Mouse (Mus musculus) forebrain, embryonic 11.5 days (tissue): ENCODE results near the gene Atp2b2. TPM values are rescaled to one million over a fixed set of nuclear protein-coding genes. Genes with fewer than 3 reads are reported as not detected.

Source experiments
- ATAC-seq: fragments of 200-750 bp; cut with Nextera tagmentation; replicated peaks from 2 replicates; pipeline ENCODE4 v1.8.0; 2017; ENCODE audit warnings: moderate TSS enrichment; ENCODE audit not compliant: low FRiP score
- DNase-seq: peaks from one replicate; pipeline ENCODE4 v3.0.0-alpha.2; 2017; ENCODE audit warnings: low spot score
- H3K27ac ChIP-seq: fragments of 300-500 bp; sonication (generic); 2 replicates; pipeline ENCODE4 v1.5.1; 2014; ENCODE audit warnings: low read depth, low read length
- H3K27me3 ChIP-seq: fragments of 300-500 bp; sonication (generic); 2 replicates; pipeline ENCODE4 v1.6.1; 2014; ENCODE audit warnings: mild to moderate bottlenecking, low read length, mixed read lengths; ENCODE audit not compliant: control insufficient read depth, insufficient read depth
- H3K36me3 ChIP-seq: fragments of 300-500 bp; sonication (generic); 2 replicates; pipeline ENCODE4 v1.6.1; 2014; ENCODE audit warnings: mild to moderate bottlenecking, low read length, moderate library complexity, mixed read lengths; ENCODE audit not compliant: control insufficient read depth, insufficient read depth
- H3K4me1 ChIP-seq: fragments of 300-500 bp; sonication (generic); replicated peaks from 2 replicates; pipeline ENCODE4 v1.6.1; 2014; ENCODE audit warnings: low read length, mixed read lengths; ENCODE audit not compliant: control insufficient read depth, insufficient read depth
- H3K4me2 ChIP-seq: fragments of 300-500 bp; sonication (generic); 2 replicates; pipeline ENCODE4 v1.6.1; 2014; ENCODE audit warnings: low read depth, mild to moderate bottlenecking, low read length, moderate library complexity, mixed read lengths; ENCODE audit not compliant: severe bottlenecking
- H3K4me3 ChIP-seq: fragments of 300-500 bp; sonication (generic); 2 replicates; pipeline ENCODE4 v1.5.1; 2014; ENCODE audit warnings: low read depth, low read length
- H3K9ac ChIP-seq: fragments of 300-500 bp; sonication (generic); 2 replicates; pipeline ENCODE4 v1.6.1; 2014; ENCODE audit warnings: low read length
- H3K9me3 ChIP-seq: fragments of 300-500 bp; sonication (generic); 2 replicates; pipeline ENCODE4 v1.6.1; 2016; ENCODE audit warnings: low read length, mixed read lengths; ENCODE audit not compliant: control insufficient read depth
- WGBS: fragments of 180-500 bp; shearing (Covaris S2); extraction: QIAGEN DNeasy Blood & Tissue Kit; methylation state at CpG from one replicate; pipeline ENCODE4 v1.1.7; 2014; 5-methylcytosine and 5-hydroxymethylcytosine counted together
- polyA plus RNA-seq: library from polyadenylated mRNA; unstranded; fragments of >200 nt; fragmentation: Nextera tagmentation; extraction: Ambion mirVana; gene quantifications from 2 replicates; pipeline ENCODE4 v1.2.1, GENCODE M21; 2014

Gene Atp2b2
- polyA plus RNA-seq, 1 experiment from 2014 or later: 2.5 TPM

GRCm38 (mm10) chr6:113958003-113958402 lies 84.4 kb downstream of the Atp2b2 start:
- 90% methylated on average over 5 of the region's 5 CpGs for WGBS
- Histone ChIP-seq H3K4me2 (no peak overlapping the region), H3K4me3 (no peak overlapping the region), H3K27me3 (no peaks in the 10 kb centered on the region), H3K4me1 (no peaks in the 10 kb centered on the region), H3K9me3 (no peaks in the 10 kb centered on the region), H3K9ac (no peak overlapping the region), H3K36me3 (no peaks in the 10 kb centered on the region), H3K27ac (no peak overlapping the region)
- DNase-seq (no peak), ATAC-seq (no peak)

GRCm38 (mm10) chr6:113957232-113957940 lies 85.0 kb downstream of the Atp2b2 start:
- H3K9me3 ChIP-seq: no peaks in the 10 kb centered on the region
- no peak overlapping the region for H3K4me3 ChIP-seq
- H3K4me1 ChIP-seq: no peaks in the 10 kb centered on the region
- no peaks in the 10 kb centered on the region for H3K27me3 ChIP-seq
- H3K36me3 ChIP-seq: no peaks in the 10 kb centered on the region
- ATAC-seq: no peak
- WGBS: 86% methylated on average over 19 of the region's 19 CpGs
- no peak overlapping the region for H3K4me2 ChIP-seq
- H3K9ac ChIP-seq: no peak overlapping the region
- DNase-seq: no peak
- no peak overlapping the region for H3K27ac ChIP-seq

- 85% methylated on average over 8 of the region's 8 CpGs for WGBS
- H3K9ac ChIP-seq: no peak overlapping the region
- ATAC-seq (no peak), DNase-seq (no peak)
- no peaks in the 10 kb centered on the region; the same call in 1 of the 2 replicates for H3K4me1 ChIP-seq
- no peak overlapping the region for H3K4me3 ChIP-seq
- H3K4me2 ChIP-seq: no peak overlapping the region
- H3K9me3 ChIP-seq: no peaks in the 10 kb centered on the region
- H3K27me3 ChIP-seq: no peaks in the 10 kb centered on the region
- H3K36me3 ChIP-seq: no peaks in the 10 kb centered on the region
- no peak overlapping the region for H3K27ac ChIP-seq
These were observed 94.9 kb downstream of the Atp2b2 start for GRCm38 (mm10) chr6:113947515-113947914.

DNA sequence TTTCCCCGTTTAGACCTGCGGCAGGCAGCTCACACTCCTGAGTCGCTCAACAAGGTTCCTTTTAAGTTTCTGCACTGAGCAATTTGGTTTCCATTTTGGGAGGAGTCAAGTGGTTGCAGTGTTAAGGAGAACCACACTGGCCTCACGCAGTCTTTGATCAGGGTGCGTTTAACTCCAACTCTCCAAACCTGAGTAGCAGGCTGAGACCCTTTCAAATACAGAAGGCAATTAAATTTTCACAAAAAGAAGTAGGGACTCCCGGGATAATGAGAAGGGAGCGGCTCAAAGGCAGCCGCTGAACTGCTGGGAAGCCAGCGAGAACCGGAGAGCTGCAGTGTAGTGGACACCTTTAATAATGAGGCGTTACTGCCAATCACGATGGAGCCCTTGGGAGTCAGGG lies 100.1 kb downstream of the Atp2b2 start:
- Histone ChIP-seq H3K9me3 (no peaks in the 10 kb centered on the region), H3K27me3 (no peaks in the 10 kb centered on the region), H3K4me3 (no peak overlapping the region), H3K36me3 (no peaks in the 10 kb centered on the region), H3K9ac (no peak overlapping the region), H3K4me1 (peaks cover 10% of the 10 kb centered on the region), H3K27ac (0 out of 2 replicates have a peak overlapping the region, but pooled peaks have one; percentile 7), H3K4me2 (no peak overlapping the region)
- 18% methylated on average over 12 of the region's 12 CpGs for WGBS
- DNase-seq: peak; percentile 72
- peak; percentile 60 for ATAC-seq

- ATAC-seq (no peak), DNase-seq (no peak)
- Histone ChIP-seq H3K4me3 (no peak overlapping the region), H3K4me2 (no peak overlapping the region), H3K27me3 (no peaks in the 10 kb centered on the region), H3K36me3 (no peaks in the 10 kb centered on the region), H3K9ac (no peak overlapping the region), H3K9me3 (no peaks in the 10 kb centered on the region), H3K4me1 (peaks cover 20% of the 10 kb centered on the region), H3K27ac (no peak overlapping the region)
- 93% methylated on average over 5 of the region's 5 CpGs for WGBS
These were observed 101.1 kb downstream of the Atp2b2 start for GRCm38 (mm10) chr6:113941324-113941723.

GRCm38 (mm10) chr6:113939442-113939841 lies 103.0 kb downstream of the Atp2b2 start:
- WGBS: 93% methylated on average over 8 of the region's 8 CpGs
- Histone ChIP-seq H3K4me1 (peaks cover 25% of the 10 kb centered on the region), H3K27ac (no peak overlapping the region)

GRCm38 (mm10) chr6:113936811-113937508 lies 105.5 kb downstream of the Atp2b2 start:
- Histone ChIP-seq H3K4me3 (no peak overlapping the region), H3K36me3 (no peaks in the 10 kb centered on the region), H3K27ac (peak overlapping the region; percentile 75), H3K4me1 (peaks cover 30% of the 10 kb centered on the region), H3K9ac (no peak overlapping the region), H3K4me2 (0 out of 2 replicates have a peak overlapping the region, but pooled peaks have one; percentile 8), H3K9me3 (no peaks in the 10 kb centered on the region), H3K27me3 (no peaks in the 10 kb centered on the region)
- 26% methylated on average over 6 of the region's 6 CpGs for whole genome bisulfite sequencing
- peak; percentile 85 for ATAC-seq
- peak; percentile 78 for DNase-seq

More at GRCm38 (mm10) chr6:113939442-113939841, 103.0 kb downstream of the Atp2b2 start:
- Histone ChIP-seq H3K27me3 (no peaks in the 10 kb centered on the region), H3K9ac (no peak overlapping the region), H3K4me3 (no peak overlapping the region), H3K4me2 (no peak overlapping the region), H3K9me3 (no peaks in the 10 kb centered on the region), H3K36me3 (no peaks in the 10 kb centered on the region)
- DNase-seq (no peak), ATAC-seq (no peak)

- 58% methylated on average over 8 of the region's 8 CpGs for WGBS
- H3K27ac ChIP-seq: peak overlapping the region; percentile 42; the same call in 1 of the 2 replicates
- ATAC-seq: no peak
These were observed 106.3 kb downstream of the Atp2b2 start for GRCm38 (mm10) chr6:113936111-113936510.

More at GRCm38 (mm10) chr6:113936111-113936510, 106.3 kb downstream of the Atp2b2 start:
- no peak overlapping the region for H3K4me3 ChIP-seq
- H3K9me3 ChIP-seq: no peaks in the 10 kb centered on the region
- H3K4me2 ChIP-seq: no peak overlapping the region
- H3K36me3 ChIP-seq: no peaks in the 10 kb centered on the region
- no peak overlapping the region for H3K9ac ChIP-seq
- H3K4me1 ChIP-seq: peaks cover 30% of the 10 kb centered on the region
- DNase-seq: no peak
- H3K27me3 ChIP-seq: no peaks in the 10 kb centered on the region
